Mouse (Mus musculus) heart, embryonic 10.5 days (tissue): ENCODE measurements at regions not wholly inside any gene's neighbourhood (a gene's known extent, or its start where the extent isn't known, plus 50 kb on each side); places are given as distances from the start of the nearest gene placed in this dataset.

ENCODE experiments used
- DNase-seq: peaks from one replicate; pipeline ENCODE4 v3.0.0-alpha.2; 2017; ENCODE audit warnings: low spot score
- H3K27ac ChIP-seq: fragments of 300-500 bp; sonication (generic); 2 replicates; pipeline ENCODE4 v1.5.1; 2016; ENCODE audit warnings: mild to moderate bottlenecking
- H3K27me3 ChIP-seq: fragments of 300-500 bp; sonication (generic); 2 replicates; pipeline ENCODE4 v1.6.1; 2016; ENCODE audit warnings: mild to moderate bottlenecking; ENCODE audit not compliant: poor library complexity, insufficient read depth, severe bottlenecking
- H3K36me3 ChIP-seq: fragments of 300-500 bp; sonication (generic); 2 replicates; pipeline ENCODE4 v1.6.1; 2016; ENCODE audit warnings: mild to moderate bottlenecking, moderate library complexity
- H3K4me1 ChIP-seq: fragments of 300-500 bp; sonication (generic); 2 replicates; pipeline ENCODE4 v1.6.1; 2016; ENCODE audit warnings: mild to moderate bottlenecking
- H3K4me3 ChIP-seq: fragments of 300-500 bp; sonication (generic); 2 replicates; pipeline ENCODE4 v1.5.1; 2016; ENCODE audit warnings: mild to moderate bottlenecking, moderate library complexity
- H3K9me3 ChIP-seq: fragments of 300-500 bp; sonication (generic); 2 replicates; pipeline ENCODE4 v1.6.1; 2016; ENCODE audit warnings: mild to moderate bottlenecking, moderate library complexity
- WGBS: fragments of 180-500 bp; shearing (Covaris S2); methylation state at CpG from one replicate; pipeline ENCODE4 v1.1.7; 2016; 5-methylcytosine and 5-hydroxymethylcytosine counted together

DNA sequence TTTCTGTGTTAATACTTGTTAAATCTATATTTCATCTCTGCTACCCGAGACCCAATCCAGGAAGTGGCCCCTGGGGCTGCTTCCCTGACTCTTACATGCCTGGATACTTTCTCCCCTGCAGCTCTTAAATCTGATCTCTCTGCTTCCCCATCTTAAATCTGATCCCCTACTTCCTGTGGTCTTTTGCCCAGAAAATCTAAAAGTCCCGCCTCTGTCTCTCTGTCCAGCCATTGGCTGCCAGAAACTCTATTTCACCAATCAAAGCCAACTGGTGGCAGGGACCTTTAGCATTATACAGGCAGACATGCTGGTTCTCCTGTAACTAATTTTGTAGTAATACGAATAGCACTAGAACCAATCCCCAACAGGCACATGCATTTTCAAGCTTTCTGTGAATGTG lies 59.0 kb upstream of the Ccdc91 start:
- Histone ChIP-seq H3K27ac (no peak overlapping the region), H3K36me3 (no peaks in the 10 kb centered on the region), H3K4me1 (no peaks in the 10 kb centered on the region), H3K9me3 (no peaks in the 10 kb centered on the region), H3K27me3 (no peaks in the 10 kb centered on the region), H3K4me3 (no peak overlapping the region)
- DNase-seq: no peak
- WGBS: 81% methylated on average over 3 of the region's 3 CpGs

DNA sequence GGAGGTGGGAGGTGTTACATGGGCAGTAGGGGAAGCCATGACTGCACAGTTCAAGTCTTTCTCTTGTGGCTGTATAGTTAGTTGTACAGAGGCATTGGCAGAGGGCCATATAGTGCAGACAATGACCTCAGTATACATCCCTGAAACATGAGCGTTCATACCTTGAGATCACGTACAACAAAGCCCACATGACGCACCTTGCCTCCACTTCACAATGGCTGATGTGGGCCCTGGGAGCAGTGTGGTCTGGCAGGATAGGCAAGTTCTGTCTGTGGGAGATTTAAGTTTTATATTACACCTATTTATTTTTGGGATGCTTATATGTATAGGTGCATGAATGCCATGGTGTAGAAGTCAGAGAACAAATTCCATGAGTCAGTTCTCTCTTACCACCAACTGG lies 61.9 kb upstream of the Ccdc91 start:
- Histone ChIP-seq H3K4me3 (no peak overlapping the region), H3K27ac (no peak overlapping the region), H3K4me1 (no peaks in the 10 kb centered on the region), H3K36me3 (no peaks in the 10 kb centered on the region), H3K9me3 (no peaks in the 10 kb centered on the region), H3K27me3 (no peaks in the 10 kb centered on the region)
- 94% methylated on average over 3 of the region's 3 CpGs for WGBS
- DNase-seq: no peak

DNA sequence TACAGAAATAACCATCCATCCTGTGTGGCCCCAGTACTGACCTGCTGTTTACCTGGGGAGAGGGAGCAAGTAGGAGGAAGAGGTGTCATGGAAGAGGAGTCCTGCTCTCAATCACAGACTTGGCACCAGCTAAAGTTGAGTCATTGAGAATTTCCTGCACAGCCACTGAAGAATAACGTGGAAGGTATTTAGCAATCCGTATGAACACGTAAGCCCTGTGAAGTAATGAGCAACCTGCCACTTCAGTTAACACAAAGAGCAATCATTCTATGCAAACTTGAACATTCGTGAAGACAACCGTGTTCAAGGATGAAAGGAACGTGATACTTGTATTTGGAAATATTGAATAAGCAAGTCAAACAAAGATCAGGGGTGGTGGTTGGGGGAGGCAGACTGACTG lies 77.6 kb upstream of the Ccdc91 start:
- WGBS: 86% methylated on average over 6 of the region's 6 CpGs
- no peak overlapping the region for H3K4me3 ChIP-seq
- no peaks in the 10 kb centered on the region for H3K4me1 ChIP-seq
- H3K27ac ChIP-seq: no peak overlapping the region
- H3K27me3 ChIP-seq: no peaks in the 10 kb centered on the region
- no peaks in the 10 kb centered on the region for H3K9me3 ChIP-seq
- no peak for DNase-seq
- no peaks in the 10 kb centered on the region for H3K36me3 ChIP-seq

DNA sequence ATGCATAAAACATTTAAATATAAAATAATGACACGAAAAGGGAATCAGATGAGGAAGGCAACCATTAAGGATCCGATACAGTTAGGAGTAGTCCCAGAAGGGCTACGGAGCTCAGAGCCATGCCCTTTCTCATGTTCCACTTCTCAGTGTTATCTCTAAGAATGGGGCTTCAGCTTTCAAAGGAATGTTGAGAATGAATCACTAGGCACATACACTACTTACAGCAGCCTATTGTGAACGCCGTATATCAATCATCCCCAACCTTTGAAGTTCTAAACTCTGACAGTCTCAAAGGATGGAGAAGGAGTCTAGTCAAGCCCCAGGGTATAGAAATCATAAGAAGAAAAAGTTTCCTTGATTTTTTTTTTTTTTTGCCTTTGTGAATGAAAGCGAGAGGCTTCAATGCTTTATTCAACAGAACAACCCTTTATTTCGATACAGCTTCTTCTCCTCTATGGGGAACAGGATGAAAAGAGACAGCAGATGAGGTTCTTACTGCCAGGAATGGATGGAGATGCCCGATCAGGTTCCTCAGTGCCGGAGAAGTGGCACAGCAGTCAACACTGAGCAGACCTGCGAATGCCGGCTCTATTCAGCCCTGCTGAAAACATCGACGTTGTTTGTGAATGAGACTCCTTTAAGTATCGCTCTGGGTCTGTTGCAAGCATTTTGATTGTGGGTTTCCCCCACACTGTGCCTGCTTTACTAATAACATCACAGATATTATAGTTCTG lies 84.0 kb upstream of the Ccdc91 start:
- no peak for DNase-seq
- peaks cover 17% of the 10 kb centered on the region for H3K4me1 ChIP-seq
- H3K9me3 ChIP-seq: no peaks in the 10 kb centered on the region
- no peak overlapping the region for H3K4me3 ChIP-seq
- WGBS: 40% methylated on average over 14 of the region's 14 CpGs
- no peaks in the 10 kb centered on the region for H3K27me3 ChIP-seq
- H3K36me3 ChIP-seq: no peaks in the 10 kb centered on the region
- H3K27ac ChIP-seq: no peak overlapping the region

DNA sequence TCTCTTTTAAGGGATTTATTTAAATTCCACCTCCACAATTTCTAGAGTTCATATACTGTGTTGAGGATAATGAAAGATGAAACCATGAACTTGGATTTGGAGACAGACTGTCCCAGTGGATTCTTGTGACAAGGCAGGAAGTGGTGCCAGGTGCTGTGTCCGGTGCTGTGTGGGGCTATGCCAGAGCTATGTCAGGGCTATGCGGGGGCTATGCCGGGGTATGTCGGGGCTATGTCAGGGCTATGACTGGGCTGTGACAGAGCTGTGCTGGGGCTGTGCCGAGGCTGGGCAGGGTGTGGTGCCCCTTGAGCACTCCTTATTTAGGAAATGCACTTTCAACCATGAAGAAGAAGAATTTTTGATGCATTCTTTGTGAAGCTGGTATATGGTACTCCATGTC lies 85.1 kb upstream of the Ccdc91 start:
- Histone ChIP-seq H3K27me3 (no peaks in the 10 kb centered on the region), H3K27ac (no peak overlapping the region), H3K36me3 (no peaks in the 10 kb centered on the region), H3K4me3 (no peak overlapping the region), H3K4me1 (peaks cover 17% of the 10 kb centered on the region), H3K9me3 (no peaks in the 10 kb centered on the region)
- DNase-seq: no peak
- 76% methylated on average over 5 of the region's 5 CpGs for WGBS

DNA sequence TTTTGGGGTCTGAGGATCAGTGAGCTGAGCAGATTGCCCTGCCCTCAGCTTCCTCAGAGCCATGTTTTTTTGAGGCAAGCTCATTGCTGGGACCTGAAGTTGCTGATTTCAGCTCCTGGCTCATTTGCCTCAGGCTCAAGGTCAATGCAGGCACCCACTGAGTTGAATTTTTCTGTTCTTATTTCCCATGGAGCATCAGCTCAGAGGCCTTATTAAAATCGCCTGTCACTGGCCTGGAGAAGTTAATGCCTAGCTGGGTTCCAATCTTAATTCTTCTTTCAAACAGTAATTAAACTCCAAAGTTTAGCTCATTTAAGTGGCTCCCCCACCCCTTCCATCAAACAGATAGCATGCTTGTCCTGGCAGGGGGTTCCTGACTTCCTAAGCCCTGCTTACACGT lies 86.9 kb upstream of the Ccdc91 start:
- no peak overlapping the region for H3K4me3 ChIP-seq
- no peaks in the 10 kb centered on the region for H3K27me3 ChIP-seq
- WGBS: 24% methylated on average over 2 of the region's 2 CpGs
- no peaks in the 10 kb centered on the region for H3K9me3 ChIP-seq
- DNase-seq: no peak
- no peak overlapping the region for H3K27ac ChIP-seq
- H3K4me1 ChIP-seq: peaks cover 17% of the 10 kb centered on the region
- H3K36me3 ChIP-seq: no peaks in the 10 kb centered on the region

DNA sequence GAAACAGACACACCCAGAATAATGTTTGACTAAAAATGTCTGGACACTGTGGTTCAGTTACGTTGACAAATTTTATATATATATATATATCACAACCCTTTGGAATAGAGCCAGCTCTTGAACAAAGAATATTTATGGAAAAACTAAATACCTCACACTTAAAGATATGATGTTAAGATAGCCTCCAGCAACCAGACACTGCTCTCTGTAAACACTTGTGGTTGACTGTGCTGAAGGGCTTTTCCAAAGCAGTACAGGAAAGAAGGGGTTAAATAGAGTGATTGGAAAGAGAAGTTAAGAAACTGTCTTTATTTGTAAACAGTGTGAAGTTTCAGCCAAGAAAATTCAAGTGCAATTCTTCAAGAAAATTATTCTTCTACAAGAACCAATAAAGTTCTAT lies 90.0 kb upstream of the Ccdc91 start:
- Histone ChIP-seq H3K4me1 (peaks cover 2% of the 10 kb centered on the region; the same call in 1 of the 2 replicates), H3K36me3 (no peaks in the 10 kb centered on the region), H3K27ac (no peak overlapping the region), H3K27me3 (no peaks in the 10 kb centered on the region), H3K9me3 (no peaks in the 10 kb centered on the region), H3K4me3 (no peak overlapping the region)
- no peak for DNase-seq
- WGBS: 85% methylated on average over 1 of the region's 1 CpGs

DNA sequence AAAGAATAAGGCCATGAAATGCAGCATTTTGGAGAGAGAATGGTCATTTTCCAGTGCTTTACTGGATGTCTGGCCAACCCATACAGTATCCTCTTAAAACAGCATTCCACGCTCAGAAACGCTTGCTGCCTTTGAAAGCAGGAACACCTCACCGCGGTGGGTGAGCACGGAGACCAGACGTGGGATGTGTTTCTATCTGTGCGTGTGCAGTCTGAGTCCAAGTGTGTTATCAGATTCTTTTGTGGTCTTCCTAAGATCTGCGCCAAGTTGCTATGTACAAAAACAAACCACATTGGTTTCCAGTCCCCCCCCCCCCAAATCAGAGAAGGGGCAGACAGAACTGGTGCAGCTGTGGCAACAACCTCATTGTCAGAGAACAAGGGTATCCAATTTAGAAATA lies 95.1 kb upstream of the Ccdc91 start:
- H3K27ac ChIP-seq: no peak overlapping the region
- H3K36me3 ChIP-seq: no peaks in the 10 kb centered on the region
- no peaks in the 10 kb centered on the region for H3K27me3 ChIP-seq
- no peak for DNase-seq
- no peak overlapping the region for H3K4me3 ChIP-seq
- no peaks in the 10 kb centered on the region for H3K9me3 ChIP-seq
- 66% methylated on average over 8 of the region's 8 CpGs for WGBS
- H3K4me1 ChIP-seq: no peaks in the 10 kb centered on the region

DNA sequence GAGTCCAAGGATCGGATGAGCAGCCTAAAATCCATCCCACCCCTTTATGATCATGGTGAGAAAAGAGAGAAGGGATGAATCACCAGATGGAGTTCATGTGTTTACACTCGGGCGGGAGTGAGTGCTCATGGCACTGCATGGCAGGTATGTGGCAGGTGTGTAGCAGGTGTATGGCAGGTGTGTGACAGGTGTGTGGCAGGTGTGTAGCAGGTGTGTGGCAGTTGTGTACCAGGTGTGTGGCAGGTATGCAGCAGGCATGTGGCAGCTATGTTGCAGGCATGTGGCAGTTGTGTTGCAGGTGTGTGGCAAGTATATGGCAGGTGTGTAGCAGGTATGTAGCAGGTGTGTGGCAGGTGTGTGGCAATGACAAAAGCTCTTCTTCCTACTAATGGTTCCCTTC lies 97.9 kb upstream of the Ccdc91 start:
- Histone ChIP-seq H3K9me3 (no peaks in the 10 kb centered on the region), H3K27me3 (no peaks in the 10 kb centered on the region), H3K4me1 (no peaks in the 10 kb centered on the region), H3K4me3 (no peak overlapping the region), H3K27ac (no peak overlapping the region), H3K36me3 (no peaks in the 10 kb centered on the region)
- no peak for DNase-seq
- 89% methylated on average over 3 of the region's 3 CpGs for WGBS

DNA sequence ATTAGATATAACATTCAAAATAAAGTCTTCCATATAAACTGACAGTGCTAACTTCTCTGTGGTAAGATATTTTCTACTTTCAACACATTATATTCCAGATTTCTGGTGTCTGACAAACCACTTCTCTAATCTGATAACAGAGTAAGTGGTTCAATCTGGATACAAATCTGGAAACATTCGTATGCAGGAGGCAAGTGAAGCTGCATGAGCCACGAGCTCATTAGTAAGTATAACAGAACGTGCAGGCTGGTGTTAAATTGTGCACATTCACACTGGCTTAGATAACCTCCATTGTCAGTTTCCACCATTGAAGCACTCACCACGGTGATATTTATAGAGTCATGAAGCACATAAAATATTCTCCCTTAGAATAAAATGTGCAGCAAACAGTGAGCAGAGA lies 103.9 kb upstream of the Ccdc91 start:
- Histone ChIP-seq H3K4me1 (no peaks in the 10 kb centered on the region), H3K9me3 (no peaks in the 10 kb centered on the region), H3K27ac (no peak overlapping the region), H3K4me3 (no peak overlapping the region), H3K27me3 (no peaks in the 10 kb centered on the region), H3K36me3 (no peaks in the 10 kb centered on the region)
- 52% methylated on average over 4 of the region's 4 CpGs for WGBS
- no peak for DNase-seq

DNA sequence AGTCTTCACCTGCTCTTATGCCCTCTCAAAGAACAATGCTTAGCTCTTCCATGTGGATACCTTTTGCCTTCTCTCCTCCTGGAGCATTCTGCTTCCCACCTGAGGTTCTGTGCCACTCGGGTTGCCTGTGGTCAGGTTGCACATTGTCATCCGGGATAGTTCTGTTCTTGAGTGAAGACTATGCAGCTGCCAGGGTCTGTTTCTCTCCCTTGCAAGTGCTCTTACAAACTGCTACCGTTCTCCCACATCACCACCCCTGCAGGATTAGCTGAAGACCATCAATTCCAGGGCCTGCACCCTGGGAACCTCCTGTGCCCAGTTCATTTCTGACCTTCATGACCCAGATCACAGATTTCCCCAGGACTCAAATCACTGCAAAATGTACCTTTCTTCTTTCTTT lies 104.3 kb upstream of the Ccdc91 start:
- H3K27me3 ChIP-seq: no peaks in the 10 kb centered on the region
- no peaks in the 10 kb centered on the region for H3K4me1 ChIP-seq
- 76% methylated on average over 3 of the region's 3 CpGs for WGBS
- H3K36me3 ChIP-seq: no peaks in the 10 kb centered on the region
- no peak overlapping the region for H3K27ac ChIP-seq
- H3K9me3 ChIP-seq: no peaks in the 10 kb centered on the region
- DNase-seq: peak; percentile 68
- H3K4me3 ChIP-seq: no peak overlapping the region

DNA sequence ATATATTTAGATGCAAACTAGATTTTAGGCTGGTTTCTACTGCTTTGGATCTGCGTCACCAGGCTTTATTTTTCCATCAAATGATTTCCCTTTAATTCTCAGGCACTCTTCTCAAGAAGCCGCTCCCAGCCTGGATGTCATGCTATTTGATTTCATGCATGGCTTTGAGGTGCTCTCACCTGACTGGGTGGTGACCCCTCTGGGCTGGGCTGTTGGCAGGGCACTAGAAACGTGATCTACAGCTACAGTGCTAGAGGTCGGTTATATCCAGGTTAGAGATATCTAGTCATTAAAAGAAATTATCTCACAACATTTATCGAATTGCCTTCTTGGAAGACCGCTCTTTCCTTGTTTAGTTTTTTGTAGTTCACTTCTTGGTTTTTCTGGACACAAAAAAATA lies 98.9 kb upstream of the Pthlh start:
- DNase-seq: peak; percentile 28
- Histone ChIP-seq H3K36me3 (no peaks in the 10 kb centered on the region), H3K4me3 (no peak overlapping the region), H3K4me1 (no peaks in the 10 kb centered on the region), H3K27me3 (no peaks in the 10 kb centered on the region), H3K9me3 (no peaks in the 10 kb centered on the region), H3K27ac (no peak overlapping the region)
- WGBS: 86% methylated on average over 6 of the region's 6 CpGs

DNA sequence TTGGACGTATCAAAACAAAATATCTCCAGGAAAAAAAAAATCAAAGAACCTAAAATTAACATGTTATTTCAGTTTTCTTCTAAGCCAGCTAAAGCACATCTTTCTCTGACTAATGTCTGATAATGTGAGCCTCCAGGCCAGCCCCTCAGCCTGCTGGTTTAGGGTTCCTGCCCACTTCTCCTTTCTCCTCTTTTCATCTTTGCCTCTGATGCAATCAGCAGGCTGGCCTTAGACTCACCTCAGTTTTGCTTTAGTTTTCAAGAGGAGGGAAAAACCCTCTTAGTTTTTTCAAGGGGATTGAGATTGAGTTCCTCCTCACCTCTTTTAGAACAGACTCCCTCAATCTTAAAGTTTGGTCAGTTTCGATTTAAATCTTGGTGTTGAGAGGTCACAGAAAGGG lies 93.0 kb upstream of the Pthlh start:
- 78% methylated on average over 2 of the region's 2 CpGs for WGBS

DNA sequence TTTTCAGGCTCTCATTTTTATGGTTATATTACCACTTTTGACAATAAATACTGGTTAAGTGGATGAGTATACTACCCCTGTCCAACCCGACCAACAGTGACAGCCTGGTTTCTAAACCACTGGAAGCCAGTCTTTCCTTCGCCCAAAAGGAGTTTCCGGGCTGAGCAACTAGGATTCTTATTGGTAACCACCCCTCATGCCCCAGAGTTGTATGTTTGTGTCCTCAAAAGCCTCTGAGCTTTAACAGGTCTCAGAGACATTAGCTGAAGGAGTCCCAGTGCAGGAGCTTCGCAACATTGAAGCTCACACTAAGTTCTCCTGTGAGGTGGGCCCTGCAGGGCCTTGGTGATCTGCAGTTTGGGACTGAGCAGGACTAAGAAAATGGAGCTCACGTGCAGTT lies 92.6 kb upstream of the Pthlh start:
- Histone ChIP-seq H3K9me3 (no peaks in the 10 kb centered on the region), H3K4me1 (no peaks in the 10 kb centered on the region), H3K27ac (no peak overlapping the region), H3K4me3 (no peak overlapping the region), H3K36me3 (no peaks in the 10 kb centered on the region), H3K27me3 (no peaks in the 10 kb centered on the region)
- peak; percentile 52 for DNase-seq
- 78% methylated on average over 5 of the region's 5 CpGs for WGBS

More for the DNA sequence above, 93.0 kb upstream of the Pthlh start:
- H3K27me3 ChIP-seq: no peaks in the 10 kb centered on the region
- H3K9me3 ChIP-seq: no peaks in the 10 kb centered on the region
- no peaks in the 10 kb centered on the region for H3K4me1 ChIP-seq
- H3K27ac ChIP-seq: no peak overlapping the region
- no peaks in the 10 kb centered on the region for H3K36me3 ChIP-seq
- DNase-seq: no peak
- H3K4me3 ChIP-seq: no peak overlapping the region
